Mouse (Mus musculus) forebrain, embryonic 14.5 days (tissue): Measurements from ENCODE around the gene Odf2. TPM values are rescaled to one million over a fixed set of nuclear protein-coding genes. Genes with fewer than 3 reads are reported as not detected.

Experiments
- ATAC-seq: fragments of 200-750 bp; cut with Nextera tagmentation; 2 replicates; pipeline ENCODE4 v1.8.0; 2017; ENCODE audit warnings: mild to moderate bottlenecking, moderate library complexity
- DNase-seq: peaks from one replicate; pipeline ENCODE4 v3.0.0-alpha.2; 2015; ENCODE audit warnings: low spot score
- H3K27ac ChIP-seq: fragments of 300-500 bp; sonication (generic); 2 replicates; pipeline ENCODE4 v1.5.1; 2014; ENCODE audit warnings: low read depth, mild to moderate bottlenecking, control low read depth, low read length, moderate library complexity
- H3K27me3 ChIP-seq: fragments of 300-500 bp; sonication (generic); replicated peaks from 2 replicates; pipeline ENCODE4 v1.6.1; 2014; ENCODE audit warnings: low read length, control low read depth, mixed read lengths; ENCODE audit not compliant: control insufficient read depth, insufficient read depth
- H3K36me3 ChIP-seq: fragments of 300-500 bp; sonication (generic); 2 replicates; pipeline ENCODE4 v1.6.1; 2014; ENCODE audit warnings: low read length, control low read depth; ENCODE audit not compliant: control insufficient read depth, insufficient read depth
- H3K4me1 ChIP-seq: fragments of 300-500 bp; sonication (generic); 2 replicates; pipeline ENCODE4 v1.6.1; 2014; ENCODE audit warnings: antibody characterized with exemption, low read length, control low read depth; ENCODE audit not compliant: control insufficient read depth, insufficient read depth
- H3K4me2 ChIP-seq: fragments of 300-500 bp; sonication (generic); 2 replicates; pipeline ENCODE4 v1.6.1; 2014; ENCODE audit warnings: mild to moderate bottlenecking, control low read depth, low read length
- H3K4me3 ChIP-seq: fragments of 300-500 bp; sonication (generic); 2 replicates; pipeline ENCODE4 v1.5.1; 2014; ENCODE audit warnings: low read depth, low read length, control low read depth
- H3K9ac ChIP-seq: fragments of 300-500 bp; sonication (generic); 2 replicates; pipeline ENCODE4 v1.6.1; 2014; ENCODE audit warnings: mild to moderate bottlenecking, low read length, control low read depth, moderate library complexity
- H3K9me3 ChIP-seq: fragments of 300-500 bp; sonication (generic); replicated peaks from 2 replicates; pipeline ENCODE4 v1.6.1; 2016; ENCODE audit warnings: low read length, control low read depth, mixed read lengths; ENCODE audit not compliant: control insufficient read depth
- WGBS: fragments of 180-500 bp; shearing (Covaris S2); extraction: QIAGEN DNeasy Blood & Tissue Kit; methylation state at CpG from one replicate; pipeline ENCODE4 v1.1.7; 2014; 5-methylcytosine and 5-hydroxymethylcytosine counted together
- polyA plus RNA-seq: library from polyadenylated mRNA; unstranded; fragments of >200 nt; fragmentation: Nextera tagmentation; extraction: Ambion mirVana; gene quantifications from 2 replicates; pipeline ENCODE4 v1.2.1, GENCODE M21; 2014

Odf2 gene
- polyA plus RNA-seq, 1 experiment from 2014 or later: 36.4 TPM

DNA sequence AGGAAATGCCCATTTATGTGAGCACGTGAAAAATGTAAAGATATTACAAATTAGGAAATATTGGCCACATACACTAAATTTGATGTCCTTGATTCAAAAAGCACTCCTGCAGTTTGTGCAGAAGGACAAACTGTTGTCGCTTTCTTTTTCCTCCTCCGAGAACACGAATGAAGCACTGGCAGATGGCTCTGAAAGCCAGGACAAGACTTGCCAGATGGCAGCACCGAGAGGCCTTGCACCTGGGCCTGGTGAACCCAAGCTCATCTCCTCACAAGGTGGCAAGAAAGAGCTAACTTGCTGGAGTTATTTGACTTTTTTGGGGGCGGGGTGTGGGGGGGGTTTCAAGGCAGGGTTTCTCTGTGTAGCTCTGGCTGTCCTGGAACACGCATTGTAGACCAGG, 51.8 kb downstream of the Odf2 start:
- 87% methylated on average over 7 of the region's 7 CpGs for WGBS
- ATAC-seq: no peak
- peaks cover 83% of the 10 kb centered on the region for H3K36me3 ChIP-seq

DNA sequence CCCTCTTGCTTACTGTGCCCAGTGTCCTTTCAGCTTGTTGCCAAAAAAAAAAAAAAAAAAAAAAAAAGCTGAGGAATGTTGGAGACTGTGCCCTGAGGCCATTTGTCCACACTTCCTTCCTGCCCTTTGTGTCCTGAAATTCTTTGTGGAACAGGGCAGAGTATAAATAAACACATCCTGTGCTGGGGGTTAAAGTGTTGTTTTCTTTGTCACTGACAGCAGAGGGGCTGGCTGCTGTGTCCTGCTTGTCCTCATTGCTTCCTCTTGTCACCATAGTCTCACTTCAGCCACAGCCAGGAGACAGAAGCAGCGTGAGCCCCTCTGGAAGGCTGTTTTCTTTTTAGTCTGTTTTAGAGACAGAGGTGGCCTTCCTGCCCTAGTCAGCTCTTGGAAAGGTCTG, 55.7 kb downstream of the Odf2 start:
- Histone ChIP-seq H3K27me3 (no peaks in the 10 kb centered on the region), H3K4me2 (no peak overlapping the region), H3K36me3 (peaks cover 88% of the 10 kb centered on the region), H3K9ac (no peak overlapping the region), H3K9me3 (no peaks in the 10 kb centered on the region), H3K4me1 (no peaks in the 10 kb centered on the region), H3K27ac (no peak overlapping the region), H3K4me3 (no peak overlapping the region)
- 70% methylated on average over 1 of the region's 1 CpGs for WGBS
- no peak for DNase-seq
- no peak for ATAC-seq

More for the DNA sequence above, 51.8 kb downstream of the Odf2 start:
- no peak overlapping the region for H3K27ac ChIP-seq
- no peak overlapping the region for H3K4me2 ChIP-seq
- no peak overlapping the region for H3K4me3 ChIP-seq
- no peaks in the 10 kb centered on the region for H3K9me3 ChIP-seq
- no peaks in the 10 kb centered on the region for H3K27me3 ChIP-seq
- no peak overlapping the region for H3K9ac ChIP-seq
- H3K4me1 ChIP-seq: peaks cover 4% of the 10 kb centered on the region
- DNase-seq: no peak

DNA sequence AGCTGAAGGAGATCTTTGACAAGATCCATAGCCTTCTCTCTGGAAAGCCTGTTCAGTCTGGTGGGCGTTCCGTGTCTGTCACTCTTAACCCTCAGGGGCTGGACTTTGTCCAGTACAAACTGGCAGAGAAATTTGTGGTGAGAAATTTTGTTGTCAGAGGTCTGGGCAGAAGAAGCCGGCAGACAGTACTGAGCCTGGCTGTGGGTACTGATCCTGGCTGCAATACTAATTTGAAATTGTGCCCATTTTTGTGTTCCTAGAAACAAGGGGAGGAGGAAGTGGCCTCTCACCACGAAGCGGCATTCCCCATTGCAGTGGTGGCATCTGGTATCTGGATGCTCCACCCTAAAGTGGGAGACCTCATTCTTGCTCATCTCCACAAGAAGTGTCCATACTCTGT, 59.9 kb downstream of the Odf2 start:
- Histone ChIP-seq H3K4me3 (no peak overlapping the region), H3K36me3 (peaks cover 89% of the 10 kb centered on the region), H3K4me2 (no peak overlapping the region), H3K27ac (no peak overlapping the region), H3K9ac (no peak overlapping the region), H3K27me3 (no peaks in the 10 kb centered on the region), H3K4me1 (no peaks in the 10 kb centered on the region), H3K9me3 (no peaks in the 10 kb centered on the region)
- 96% methylated on average over 5 of the region's 5 CpGs for WGBS
- ATAC-seq (no peak), DNase-seq (no peak)

DNA sequence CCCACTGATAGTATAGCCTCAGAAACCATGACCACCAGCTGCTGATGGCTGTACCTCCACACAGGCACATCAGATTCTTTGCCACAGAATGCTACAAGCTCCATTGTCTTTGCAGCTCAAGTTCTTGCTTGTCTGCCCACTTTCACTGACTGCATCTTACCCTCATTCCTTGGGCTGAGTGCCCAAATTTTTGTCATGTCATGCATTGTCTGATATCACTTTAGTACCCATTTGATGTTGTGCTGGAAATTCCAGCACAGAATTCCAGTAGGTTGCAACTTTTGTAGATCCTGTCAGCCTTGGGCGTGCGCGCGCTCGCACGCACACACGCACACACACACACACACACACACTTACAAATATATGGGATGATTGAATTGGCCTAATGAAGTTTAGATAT, 72.2 kb downstream of the Odf2 start:
- no peaks in the 10 kb centered on the region for H3K27me3 ChIP-seq
- DNase-seq (no peak), ATAC-seq (no peak)
- H3K4me2 ChIP-seq: no peak overlapping the region
- 95% methylated on average over 7 of the region's 7 CpGs for WGBS
- H3K4me3 ChIP-seq: no peak overlapping the region
- H3K9ac ChIP-seq: no peak overlapping the region
- H3K36me3 ChIP-seq: peaks cover 35% of the 10 kb centered on the region
- H3K4me1 ChIP-seq: peaks cover 11% of the 10 kb centered on the region
- H3K27ac ChIP-seq: no peak overlapping the region
- no peaks in the 10 kb centered on the region for H3K9me3 ChIP-seq

DNA sequence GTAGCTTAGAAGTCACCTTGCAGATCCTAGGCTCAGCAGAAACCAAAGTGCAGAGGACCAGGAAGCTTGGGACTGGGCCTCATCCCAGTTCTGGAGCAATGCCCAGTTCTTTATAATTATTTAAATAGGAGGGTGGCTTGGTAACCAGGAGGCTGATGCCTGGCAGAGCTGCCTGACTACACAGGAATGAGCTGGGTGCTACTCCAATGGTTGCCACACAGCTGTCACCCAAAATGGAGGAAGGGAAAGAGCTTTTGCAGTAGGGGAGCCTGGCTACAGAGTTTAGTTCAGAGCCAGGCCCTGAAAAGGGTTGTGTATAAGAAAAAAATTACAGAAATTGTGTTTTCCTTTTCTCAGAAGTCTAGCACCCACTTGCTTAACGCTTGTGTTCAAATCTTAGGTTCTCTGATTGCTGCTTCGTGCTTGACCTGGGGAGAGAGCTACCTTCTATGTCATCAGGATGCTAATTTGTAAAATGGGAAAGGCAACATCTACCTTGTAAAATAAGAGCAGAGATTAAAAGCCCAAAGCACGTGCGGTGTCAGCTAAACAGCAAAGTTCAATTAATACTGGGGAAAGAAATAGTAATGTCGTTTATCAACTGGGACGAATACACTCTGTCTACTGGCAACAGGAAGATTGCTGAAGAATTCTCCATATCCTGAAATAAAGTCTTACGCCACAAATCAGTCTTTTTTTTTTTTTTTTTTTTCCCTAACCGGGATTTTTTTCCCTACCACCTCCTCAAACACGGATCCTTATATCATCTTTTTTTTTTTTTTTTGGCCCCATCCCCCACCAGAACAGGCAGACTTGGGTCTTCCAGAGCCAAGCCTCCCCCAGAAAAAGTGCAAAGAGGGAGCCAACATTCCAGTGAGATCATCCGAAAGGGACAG, 75.6 kb downstream of the Odf2 start:
- 16% methylated on average over 10 of the region's 10 CpGs for WGBS
- H3K27me3 ChIP-seq: no peaks in the 10 kb centered on the region
- peak overlapping the region; percentile 92 for H3K27ac ChIP-seq
- peaks cover 23% of the 10 kb centered on the region; the same call in 1 of the 2 replicates for H3K36me3 ChIP-seq
- peak overlapping the region; percentile 79 for H3K9ac ChIP-seq
- no peaks in the 10 kb centered on the region for H3K9me3 ChIP-seq
- DNase-seq (peak; percentile 92), ATAC-seq (peak; percentile 46)
- H3K4me2 ChIP-seq: peak overlapping the region; percentile 76
- peaks cover 39% of the 10 kb centered on the region for H3K4me1 ChIP-seq
- peak overlapping the region; percentile 97 for H3K4me3 ChIP-seq

DNA sequence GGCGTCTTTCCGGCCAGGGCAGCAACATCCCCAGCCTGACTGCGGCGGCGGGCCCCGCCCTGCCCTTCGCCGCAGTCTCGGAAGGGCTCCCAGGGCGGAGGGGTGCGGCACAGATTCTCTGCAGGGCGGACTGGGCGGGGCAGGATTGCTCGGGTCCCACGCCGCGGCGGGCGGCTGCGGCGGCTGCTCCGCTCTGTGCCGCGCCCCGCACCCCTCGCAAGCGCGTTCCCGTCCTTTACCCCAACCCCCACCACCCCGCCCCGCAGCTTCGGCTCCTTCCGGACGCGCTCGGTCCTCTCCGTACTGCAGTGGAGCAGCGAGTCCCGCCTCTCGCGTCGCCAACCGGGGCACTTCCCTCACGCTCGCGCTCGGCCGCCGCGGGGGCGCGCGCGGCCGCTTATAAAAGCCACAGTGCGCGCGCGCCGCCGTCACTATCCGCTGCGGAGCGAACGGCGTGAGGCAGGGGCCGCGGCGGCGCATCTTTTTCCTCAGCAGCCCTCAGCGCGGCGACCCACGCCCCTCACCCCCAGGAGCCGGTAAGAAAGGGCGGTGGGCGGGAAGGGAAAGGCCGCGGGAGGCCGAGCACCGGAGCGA, 76.3 kb downstream of the Odf2 start, which contains the start of gene Sptan1:
Sptan1 (plus strand) TSS at position 311 of the 594 bp plus-strand sequence.
- H3K27me3 ChIP-seq: no peaks in the 10 kb centered on the region
- peak within 1 kb of the TSS; percentile 99 for H3K9ac ChIP-seq
- DNase-seq: peak; percentile 98
- ATAC-seq: peak; percentile 99
- WGBS: under 1% methylated on average over 76 of the region's 82 CpGs
- peaks cover 47% of the 10 kb centered on the region for H3K4me1 ChIP-seq
- H3K4me2 ChIP-seq: peak within 1 kb of the TSS; percentile 76
- peak within 1 kb of the TSS; percentile 97 for H3K4me3 ChIP-seq
- no peaks in the 10 kb centered on the region for H3K9me3 ChIP-seq
- peak within 1 kb of the TSS; percentile 92 for H3K27ac ChIP-seq
- peaks cover 23% of the 10 kb centered on the region; the same call in 1 of the 2 replicates for H3K36me3 ChIP-seq

DNA sequence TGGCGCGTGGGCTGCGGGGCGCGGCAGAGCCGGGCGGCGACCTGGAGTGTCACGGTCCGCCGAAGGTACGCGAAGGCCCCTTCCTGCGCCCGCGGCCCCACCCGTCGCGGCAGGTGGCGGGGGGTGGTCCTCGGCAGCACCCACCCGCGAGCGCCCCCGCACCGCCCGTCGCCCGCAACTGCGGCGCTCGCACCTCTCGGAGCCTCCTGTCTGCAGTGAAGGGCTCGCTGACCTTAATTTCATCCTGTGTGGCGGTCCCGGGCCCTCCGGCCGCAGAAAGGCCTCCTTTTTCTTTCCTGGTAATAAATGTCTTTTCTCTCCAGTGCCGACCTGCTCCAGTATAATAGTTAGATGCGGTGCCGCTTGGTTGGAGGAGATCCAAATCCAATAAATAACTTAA, 76.9 kb downstream of the Odf2 start:
- DNase-seq (peak; percentile 54), ATAC-seq (peak; percentile 47)
- Histone ChIP-seq H3K4me3 (peak overlapping the region; percentile 97), H3K27me3 (no peaks in the 10 kb centered on the region), H3K9me3 (no peaks in the 10 kb centered on the region), H3K36me3 (peaks cover 26% of the 10 kb centered on the region; the same call in 1 of the 2 replicates), H3K4me1 (peaks cover 49% of the 10 kb centered on the region), H3K4me2 (peak overlapping the region; percentile 76), H3K9ac (peak overlapping the region; percentile 99), H3K27ac (peak overlapping the region; percentile 92)
- under 1% methylated on average over 27 of the region's 41 CpGs for WGBS

DNA sequence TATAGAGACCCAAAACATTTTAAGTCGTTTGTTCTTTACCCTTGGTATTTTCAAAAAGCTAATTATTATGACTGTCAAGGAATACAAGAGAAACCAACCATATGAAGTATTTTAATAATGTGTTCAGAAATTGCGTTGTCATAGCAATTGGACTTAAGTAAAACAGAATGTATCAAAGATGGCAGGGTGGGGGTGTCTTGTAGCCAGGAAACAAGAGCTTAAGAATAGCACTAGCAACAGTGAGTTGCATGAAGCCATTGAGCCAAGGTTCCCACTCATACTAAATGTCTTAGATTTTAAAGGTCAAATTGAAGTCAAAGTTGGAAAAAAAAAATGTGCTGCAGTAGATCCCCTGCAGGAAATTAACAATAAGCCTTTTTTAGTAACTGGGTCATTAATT, 77.8 kb downstream of the Odf2 start:
- H3K4me2 ChIP-seq: peak overlapping the region; percentile 76
- DNase-seq (peak; percentile 23), ATAC-seq (no peak)
- H3K9me3 ChIP-seq: no peaks in the 10 kb centered on the region
- 63% methylated on average over 2 of the region's 2 CpGs for WGBS
- H3K4me3 ChIP-seq: peak overlapping the region; percentile 97
- H3K36me3 ChIP-seq: peaks cover 28% of the 10 kb centered on the region; the same call in 1 of the 2 replicates
- no peak overlapping the region for H3K27ac ChIP-seq
- H3K27me3 ChIP-seq: no peaks in the 10 kb centered on the region
- peak overlapping the region; percentile 99 for H3K9ac ChIP-seq
- H3K4me1 ChIP-seq: peaks cover 49% of the 10 kb centered on the region
